9 mouse cellular contexts compared by ENCODE assay signal in genomic region chr17:81193230-81193871, GRCm38 (mm10).
A peak's percentile ranks its signal among the peaks of the same experiment; 100 is the strongest.
DNase-seq lines count a peak whose midpoint lies in the region; ATAC-seq and TF ChIP-seq lines count a peak whose summit lies in the region.
"Had no signal": no experiment of that assay in that cellular context is flagged by ENCODE, and none has a peak within 500 bp of the region (broad histone marks: within the 10 kb centered on the region; RNA-seq: fewer than 3 reads in every experiment).

No protein-coding gene starts in this region.

- in situ Hi-C loops in ES-E14 (cut with MboI; ENCODE audit: low sequenced_read_pairs in 2 of 2, unreplicated experiment in 2 of 2) = no loop called here

- H3K27ac ChIP-seq in ES-E14 (ENCODE audit: insufficient read depth, low read depth, low read length, poor library complexity, severe bottlenecking) = no peak overlapping the region
- H3K27ac ChIP-seq: heart, embryonic 15.5 days had no signal

- no peak overlapping the region for H3K9ac ChIP-seq in ES-E14 (ENCODE audit: insufficient read depth, low read depth, low read length, poor library complexity, severe bottlenecking)
- H3K9ac ChIP-seq: heart, embryonic 15.5 days had no signal

- no peak for ATAC-seq in erythroblast, adult 5-6 weeks (replicated peaks; ENCODE audit: low FRiP score, poor library complexity, severe bottlenecking)

- intact Hi-C loops in heart, postnatal 14 days (cut with DNase I) = loop anchor here (2.0 to 5.0 kb wide), 3 partner anchors 595 to 1809 kb away; no protein-coding TSS in a partner anchor

- no peaks in the 10 kb centered on the region for H3K36me3 ChIP-seq in ES-E14 (ENCODE audit: control insufficient read depth, insufficient read depth, low read length, poor library complexity, severe bottlenecking)
- H3K36me3 ChIP-seq: heart, embryonic 15.5 days had no signal

- no peaks in the 10 kb centered on the region for H3K9me3 ChIP-seq in ES-E14 (ENCODE audit: control insufficient read depth, insufficient read depth, low read depth, low read length)
- H3K9me3 ChIP-seq: heart, embryonic 15.5 days had no signal

- H3K4me1 ChIP-seq in ES-E14 (ENCODE audit: control insufficient read depth in 2 of 2, insufficient read depth in 2 of 2, low read length in 2 of 2, poor library complexity in 1 of 2) = no peaks in the 10 kb centered on the region
- H3K4me1 ChIP-seq: heart, embryonic 15.5 days had no signal

- peak; percentile 28 for DNase-seq in ES-E14 (ENCODE audit: low read depth, low spot score)
- peak; percentile 39 for DNase-seq in adrenal gland, adult 2 months
- peak; percentile 85 for DNase-seq in embryo, embryonic 10.5 days (ENCODE audit: low spot score)
- DNase-seq in heart, postnatal 14 days = peak; percentile 62 to 83
- peak; percentile 32 for DNase-seq in layer of hippocampus, adult 9-11 months
- DNase-seq in lung, postnatal 10 days = peak; percentile 76
- DNase-seq in right cerebral cortex, postnatal 10 days (ENCODE audit: low spot score in 2 of 2) = peak; percentile 86 to 89

- H3K4me3 ChIP-seq in ES-E14 (ENCODE audit: insufficient read depth in 1 of 2, low read depth in 1 of 2, low read length in 2 of 2, poor library complexity in 1 of 2, severe bottlenecking in 1 of 2) = no peak overlapping the region
- H3K4me3 ChIP-seq: heart, embryonic 15.5 days had no signal

TF ChIP-seq in ES-E14, 5 proteins besides CTCF, POLR2A, EP300 and RAD21:
- TF ChIP-seq MAFK (IDR thresholded peaks at IDR 0.05; ENCODE audit: insufficient read depth, low read depth, low read length) (no peak), CHD2 (IDR thresholded peaks at IDR 0.05; ENCODE audit: low read depth, low read length) (no peak), ZNF384 (IDR thresholded peaks at IDR 0.05; ENCODE audit: low read depth, low read length) (no peak), ZC3H11A (IDR thresholded peaks at IDR 0.05; ENCODE audit: borderline replicate concordance, low read depth, low read length) (peak; percentile 64; the same call in 1 of the 2 replicates), HCFC1 (IDR thresholded peaks at IDR 0.05; ENCODE audit: borderline replicate concordance, insufficient read depth, low read length) (no peak)

Comparison
In these comparisons a context has a peak if more than half of its experiments do, and no peak if none do; other contexts are left out.
1. DNase-seq: peak in every context shown above with its lines; median percentile 88 in right cerebral cortex, postnatal 10 days; 85 in embryo, embryonic 10.5 days; 76 in lung, postnatal 10 days; 72 in heart, postnatal 14 days; 39 in adrenal gland, adult 2 months; 32 in layer of hippocampus, adult 9-11 months; 28 in ES-E14.